ENCODE assay signal across 10 mouse cellular contexts in the genomic region with DNA sequence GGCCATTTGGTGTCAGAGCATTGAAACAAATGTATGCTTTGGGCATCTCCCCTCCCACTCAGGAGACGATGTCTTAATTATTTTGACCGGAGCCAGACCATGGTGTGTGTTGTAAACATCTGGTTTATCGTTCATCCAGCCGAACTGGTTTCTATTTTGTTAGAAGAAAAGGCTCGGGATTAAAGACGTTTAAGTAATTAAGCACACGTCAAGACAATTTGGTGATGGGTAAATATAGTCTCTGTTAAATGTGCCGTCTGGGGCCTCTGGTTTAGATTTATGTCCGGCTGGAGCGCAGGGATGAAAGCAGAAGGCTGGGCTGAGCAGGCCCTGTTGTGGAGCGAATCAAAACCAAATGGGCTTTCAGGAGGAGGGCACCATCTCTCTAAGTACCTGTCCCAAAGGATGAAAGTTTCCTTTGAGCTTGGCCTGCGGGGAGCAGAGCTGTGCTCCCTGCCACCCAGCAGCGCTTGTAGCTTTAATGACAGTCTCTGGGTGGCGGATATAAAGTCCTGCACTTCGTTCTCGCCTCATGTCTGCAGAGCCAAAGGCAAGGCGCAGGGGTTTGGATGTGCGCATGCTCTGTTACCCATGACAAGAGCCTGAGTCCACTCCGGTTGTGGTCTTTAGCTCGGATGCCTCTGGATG.
DNase-seq lines count a peak whose midpoint lies in the region; ATAC-seq and TF ChIP-seq lines count a peak whose summit lies in the region.
"Had no signal": no experiment of that assay in that cellular context is flagged by ENCODE, and none has a peak within 500 bp of the region (broad histone marks: within the 10 kb centered on the region; RNA-seq: fewer than 3 reads in every experiment).

No protein-coding gene starts in this region.

- no peaks in the 10 kb centered on the region; the same call in 1 of the 2 replicates for H3K4me1 ChIP-seq in lung, embryonic 14.5 days (ENCODE audit: insufficient read depth)
- peaks cover 21% of the 10 kb centered on the region for H3K4me1 ChIP-seq in embryonic facial prominence, embryonic 14.5 days (ENCODE audit: control insufficient read depth, insufficient read depth, low read length)
- no peaks in the 10 kb centered on the region for H3K4me1 ChIP-seq in midbrain, embryonic 12.5 days
- no peaks in the 10 kb centered on the region for H3K4me1 ChIP-seq in stomach, postnatal 0 days (replicated peaks; ENCODE audit: control insufficient read depth, insufficient read depth)

- no peak for TF ChIP-seq EP300 in stomach, postnatal 0 days (optimal IDR thresholded peaks at IDR 0.05)

- no peaks in the 10 kb centered on the region; the same call in 1 of the 2 replicates for H3K27me3 ChIP-seq in lung, embryonic 14.5 days (ENCODE audit: insufficient read depth, low read length)
- 0 out of 2 replicates have a peak, but pooled peaks cover 2% of the 10 kb centered on the region for H3K27me3 ChIP-seq in embryonic facial prominence, embryonic 14.5 days (replicated peaks; ENCODE audit: control insufficient read depth, insufficient read depth, low read length)
- no peaks in the 10 kb centered on the region for H3K27me3 ChIP-seq in midbrain, embryonic 12.5 days
- H3K27me3 ChIP-seq in stomach, postnatal 0 days (ENCODE audit: control insufficient read depth, insufficient read depth, low read length), result no peaks in the 10 kb centered on the region

- 27% methylated on average over 20 of the region's 20 CpGs for WGBS in lung, embryonic 14.5 days
- WGBS in embryonic facial prominence, embryonic 14.5 days, result 13% methylated on average over 20 of the region's 20 CpGs
- WGBS in midbrain, embryonic 12.5 days, result 48% methylated on average over 20 of the region's 20 CpGs
- WGBS in stomach, postnatal 0 days, result 31% methylated on average over 20 of the region's 20 CpGs

- TF ChIP-seq CTCF in lung, embryonic 14.5 days (IDR thresholded peaks at IDR 0.05; ENCODE audit: low read depth), result no peak
- no peak for TF ChIP-seq CTCF in stomach, postnatal 0 days (IDR thresholded peaks at IDR 0.05; ENCODE audit: low read depth)

- H3K36me3 ChIP-seq in lung, embryonic 14.5 days (ENCODE audit: insufficient read depth), result no peaks in the 10 kb centered on the region
- H3K36me3 ChIP-seq in embryonic facial prominence, embryonic 14.5 days (ENCODE audit: control insufficient read depth, insufficient read depth, low read length), result no peaks in the 10 kb centered on the region
- H3K36me3 ChIP-seq in midbrain, embryonic 12.5 days, result no peaks in the 10 kb centered on the region
- no peaks in the 10 kb centered on the region for H3K36me3 ChIP-seq in stomach, postnatal 0 days (ENCODE audit: control insufficient read depth, insufficient read depth, low read length)

- no peaks in the 10 kb centered on the region for H3K9me3 ChIP-seq in lung, embryonic 14.5 days (ENCODE audit: low read depth, low read length)
- H3K9me3 ChIP-seq in embryonic facial prominence, embryonic 14.5 days (ENCODE audit: control insufficient read depth, low read length), result no peaks in the 10 kb centered on the region
- H3K9me3 ChIP-seq in midbrain, embryonic 12.5 days, result no peaks in the 10 kb centered on the region
- no peaks in the 10 kb centered on the region for H3K9me3 ChIP-seq in stomach, postnatal 0 days (ENCODE audit: control insufficient read depth, low read length)

- peak; percentile 30 for DNase-seq in lung, embryonic 14.5 days
- no peak for DNase-seq in lung, postnatal 4 days
- DNase-seq in embryonic facial prominence, embryonic 14.5 days (ENCODE audit: low spot score), result peak; percentile 65
- DNase-seq in stomach, postnatal 0 days (ENCODE audit: low spot score), result no peak
- DNase-seq in lung, postnatal 25 days (ENCODE audit: low spot score), result no peak
- no peak for DNase-seq in urinary bladder, postnatal 14 days (ENCODE audit: low spot score)
- DNase-seq: cerebellum, adult 18-20 months; liver had no signal

- H3K27ac ChIP-seq in lung, embryonic 14.5 days (ENCODE audit: low read depth), result no peak overlapping the region
- H3K27ac ChIP-seq in embryonic facial prominence, embryonic 14.5 days (replicated peaks; ENCODE audit: low read depth, low read length), result 0 out of 2 replicates have a peak overlapping the region, but pooled peaks have one; percentile 0
- no peak overlapping the region for H3K27ac ChIP-seq in midbrain, embryonic 12.5 days (replicated peaks)
- no peak overlapping the region for H3K27ac ChIP-seq in stomach, postnatal 0 days (replicated peaks)

- no peak; the same call in 1 of the 2 replicates for ATAC-seq in lung, embryonic 14.5 days (ENCODE audit: insufficient read depth)
- ATAC-seq in embryonic facial prominence, embryonic 14.5 days (ENCODE audit: low read depth), result 0 out of 2 replicates have a peak, but pooled peaks have one; percentile 30
- ATAC-seq in midbrain, embryonic 12.5 days (ENCODE audit: low FRiP score, low read depth), result no peak
- ATAC-seq in stomach, postnatal 0 days (ENCODE audit: low FRiP score, low TSS enrichment), result no peak
- ATAC-seq: inflammation-experienced regulatory T-cells, adult 6 months had no signal

- H3K9ac ChIP-seq in lung, embryonic 14.5 days, result no peak overlapping the region
- peak overlapping the region; percentile 19; the same call in 1 of the 2 replicates for H3K9ac ChIP-seq in embryonic facial prominence, embryonic 14.5 days (ENCODE audit: low read depth, low read length)
- H3K9ac ChIP-seq in midbrain, embryonic 12.5 days (replicated peaks), result no peak overlapping the region
- H3K9ac ChIP-seq in stomach, postnatal 0 days (ENCODE audit: low read length), result no peak overlapping the region

- no peak overlapping the region for H3K4me3 ChIP-seq in lung, embryonic 14.5 days (ENCODE audit: low read depth, low read length)
- H3K4me3 ChIP-seq in embryonic facial prominence, embryonic 14.5 days (ENCODE audit: low read depth, low read length), result no peak overlapping the region
- H3K4me3 ChIP-seq in midbrain, embryonic 12.5 days, result no peak overlapping the region
- no peak overlapping the region for H3K4me3 ChIP-seq in stomach, postnatal 0 days (ENCODE audit: low read depth, low read length)

- H3K4me2 ChIP-seq in lung, embryonic 14.5 days, result peak overlapping the region; percentile 25; the same call in 1 of the 2 replicates
- H3K4me2 ChIP-seq in embryonic facial prominence, embryonic 14.5 days (ENCODE audit: low read depth, low read length), result peak overlapping the region; percentile 47
- peak overlapping the region; percentile 25; the same call in 1 of the 2 replicates for H3K4me2 ChIP-seq in midbrain, embryonic 12.5 days (replicated peaks)
- peak overlapping the region; percentile 5; the same call in 1 of the 2 replicates for H3K4me2 ChIP-seq in stomach, postnatal 0 days (replicated peaks; ENCODE audit: low read depth)

Comparison
In these comparisons a context has a peak if more than half of its experiments do, and no peak if none do; other contexts are left out.
1. DNase-seq: peak in lung, embryonic 14.5 days (single experiment) and embryonic facial prominence, embryonic 14.5 days (single experiment); none in lung, postnatal 4 days (0 of 2), stomach, postnatal 0 days (single experiment), lung, postnatal 25 days (single experiment) and urinary bladder, postnatal 14 days (single experiment).
2. Peak in every context shown above with its lines, with median percentiles within 50 percentile points of each other: H3K4me2 ChIP-seq.